Mouse (Mus musculus) layer of hippocampus, adult 11-12 months (tissue): ENCODE measurements around the gene Vwa5b1.
A peak's percentile ranks its signal among the peaks of the same experiment; 100 is the strongest.

Source experiments
- DNase-seq: peaks from one replicate; pipeline ENCODE4 v3.0.0; 2022; ENCODE audit warnings: low spot score

Vwa5b1 gene

DNA sequence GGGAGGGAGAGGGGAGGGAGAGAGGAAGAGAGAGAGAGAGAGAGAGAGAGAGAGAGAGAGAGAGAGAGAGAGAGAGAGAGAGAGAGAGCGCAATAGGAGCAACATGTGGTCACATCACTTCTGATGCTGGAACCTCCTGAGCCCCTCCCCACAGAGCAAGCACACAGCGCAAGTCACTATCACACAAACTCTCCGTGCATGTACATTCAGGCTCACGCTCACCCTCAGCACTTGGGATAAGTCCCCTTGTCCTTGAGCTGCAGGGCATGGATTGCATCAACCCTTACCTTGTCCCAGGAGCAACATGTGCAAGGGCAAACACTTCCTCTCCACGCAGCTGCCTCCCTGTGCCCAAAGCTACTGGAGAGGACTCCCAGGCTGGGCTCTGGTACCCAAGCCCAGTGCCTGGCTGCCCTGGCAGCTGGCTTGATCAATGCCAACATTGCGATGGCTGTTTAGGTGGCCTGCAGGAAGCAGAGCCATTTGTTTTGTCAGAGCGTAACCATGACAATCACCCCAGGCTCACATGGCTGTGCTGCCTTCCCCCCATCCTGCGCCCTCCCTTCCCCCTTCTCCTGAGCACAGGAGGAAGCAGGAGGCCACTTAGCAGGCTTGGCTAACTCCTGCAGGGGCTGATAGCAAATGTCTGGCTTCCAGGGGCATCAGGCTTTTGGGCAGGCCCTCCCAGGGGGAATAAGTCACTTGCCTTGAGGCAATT, at the start of gene Vwa5b1:
Vwa5b1 (minus strand) TSS at position 457 of the 718 bp plus-strand sequence.
- DNase-seq = no peak

DNA sequence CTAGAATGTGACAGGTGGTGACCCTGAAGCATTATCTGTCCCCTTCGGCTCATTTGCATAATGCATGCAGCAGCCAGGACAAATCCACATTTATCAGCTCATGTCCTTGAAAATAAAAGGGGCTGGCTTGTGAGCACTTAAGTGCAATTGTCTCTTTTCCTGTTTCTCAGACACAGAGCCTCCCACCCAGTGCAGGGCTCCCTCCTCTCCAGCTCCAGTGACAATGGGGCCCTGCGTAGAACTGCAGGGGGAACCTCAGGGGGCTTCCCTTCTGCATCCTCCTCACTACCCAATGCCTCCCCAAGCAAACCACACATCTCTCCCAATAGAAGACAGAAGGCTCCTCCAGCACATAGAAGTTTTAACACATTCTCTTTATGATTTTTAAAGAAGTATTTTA, 47.1 kb upstream of the Vwa5b1 start:
- no peak for DNase-seq

DNA sequence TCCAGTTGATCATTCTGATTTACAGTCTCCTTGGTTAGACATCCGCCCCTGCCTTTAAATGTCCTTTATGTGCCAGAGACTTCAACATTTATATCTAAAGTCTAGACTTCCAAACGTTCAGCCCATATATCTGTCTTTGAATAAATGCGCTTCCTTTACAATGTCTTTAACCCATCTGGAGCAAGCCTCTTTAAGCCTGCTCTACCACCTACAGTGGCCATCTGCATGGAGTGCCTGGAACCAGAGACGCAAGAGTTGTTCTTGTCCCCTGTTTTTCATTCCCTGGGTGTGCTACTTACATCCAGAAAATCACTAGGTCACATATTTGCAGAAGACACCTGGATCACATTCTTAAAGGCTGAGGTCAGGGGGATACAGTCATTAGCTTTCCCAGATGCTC, 44.4 kb upstream of the Vwa5b1 start:
- DNase-seq = no peak

DNA sequence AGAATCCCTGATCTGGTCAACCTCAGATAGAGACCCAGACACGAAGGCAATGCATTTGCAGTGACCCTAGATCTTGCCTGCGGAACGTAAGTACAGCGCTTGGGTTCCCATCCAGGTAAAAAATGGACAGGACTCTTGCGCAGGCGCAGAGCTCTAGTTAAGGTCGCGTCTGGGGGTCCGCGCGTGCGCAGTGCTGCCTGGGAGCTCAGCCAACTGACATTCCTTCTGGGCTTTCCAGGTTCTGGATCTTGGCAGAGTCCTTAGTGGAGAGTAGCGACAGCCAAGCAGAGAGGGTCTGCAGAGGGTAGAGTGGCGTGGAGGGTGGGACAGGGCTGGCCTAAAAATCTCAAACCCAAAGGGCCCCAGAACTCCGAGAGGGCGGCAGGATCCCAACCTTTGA, 41.9 kb upstream of the Vwa5b1 start:
- peak; percentile 66 for DNase-seq

DNA sequence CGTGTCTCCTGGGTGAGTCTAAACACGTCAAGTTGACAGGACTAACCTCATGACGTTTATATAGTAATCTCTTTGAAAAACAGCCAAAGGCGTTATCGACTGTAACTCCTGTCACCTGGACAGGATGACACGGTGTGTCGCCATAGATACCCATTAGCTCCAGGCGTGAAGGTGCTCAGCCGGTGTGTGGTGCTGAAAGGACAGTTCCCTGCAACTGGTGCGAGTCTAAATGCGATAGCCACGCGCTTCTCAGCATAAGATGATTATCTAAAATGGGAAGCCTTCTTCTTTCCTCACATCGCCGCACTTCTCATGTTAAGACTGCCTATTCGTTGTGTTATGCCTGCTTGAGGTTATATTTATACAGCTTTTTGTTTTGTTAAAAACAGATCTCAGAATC, 40.8 kb upstream of the Vwa5b1 start:
- DNase-seq = no peak

DNA sequence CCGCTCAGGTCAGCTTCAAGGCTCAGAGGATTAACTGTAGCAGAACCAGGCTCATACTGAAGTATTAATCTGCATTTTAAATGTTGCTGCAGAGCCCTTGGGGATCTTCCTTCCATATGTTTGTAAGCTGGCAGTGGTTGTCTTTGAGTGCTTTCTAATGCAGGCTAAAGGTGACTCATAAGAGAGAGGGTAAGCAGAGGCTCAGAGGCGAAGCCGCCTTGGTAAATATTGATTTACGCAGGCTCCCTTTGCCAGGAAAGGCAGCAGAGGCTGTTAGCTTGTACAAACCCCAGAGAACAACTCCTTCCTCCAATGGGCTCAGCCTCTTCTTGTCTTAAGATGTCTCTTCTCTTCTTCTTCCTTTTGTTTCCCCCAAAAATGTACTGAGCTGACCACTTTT, 36.5 kb upstream of the Vwa5b1 start:
- DNase-seq = no peak

DNA sequence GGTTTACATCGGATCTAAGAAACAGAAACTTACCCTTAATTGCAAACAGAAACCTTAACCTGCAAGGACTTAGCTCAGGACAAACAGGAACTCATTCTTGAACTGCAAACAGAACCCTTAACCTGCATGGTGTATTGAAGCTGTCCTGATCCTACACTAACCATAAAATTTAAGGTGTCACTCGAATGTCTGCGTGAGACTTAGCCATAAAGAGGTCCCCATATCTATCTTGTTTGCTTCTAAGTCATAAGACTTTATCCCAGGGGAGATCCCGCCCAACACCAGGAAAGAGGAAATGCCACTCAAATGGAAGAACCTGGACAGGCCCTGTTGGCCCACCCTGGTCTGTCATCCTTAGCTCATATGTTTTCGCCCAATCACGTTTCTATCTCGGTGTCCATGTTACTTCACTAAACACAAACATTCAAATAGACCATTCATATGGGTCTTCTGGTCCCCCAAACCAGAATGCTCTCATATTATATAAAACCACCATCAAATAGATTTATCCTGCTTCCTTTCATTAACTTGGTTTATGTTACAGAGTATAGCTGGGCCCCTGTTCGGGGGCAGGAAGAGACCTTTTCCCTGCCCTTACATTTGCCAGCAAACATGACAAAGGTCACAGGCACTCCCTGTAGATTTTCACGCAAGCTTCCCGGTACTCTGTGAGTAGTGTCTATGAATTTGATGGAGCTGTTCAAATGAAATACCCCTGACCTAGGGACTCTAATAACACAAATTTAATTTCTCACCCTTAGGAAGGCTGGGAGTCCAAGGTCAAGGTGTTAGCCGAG, 34.6 kb upstream of the Vwa5b1 start:
- DNase-seq = no peak

DNA sequence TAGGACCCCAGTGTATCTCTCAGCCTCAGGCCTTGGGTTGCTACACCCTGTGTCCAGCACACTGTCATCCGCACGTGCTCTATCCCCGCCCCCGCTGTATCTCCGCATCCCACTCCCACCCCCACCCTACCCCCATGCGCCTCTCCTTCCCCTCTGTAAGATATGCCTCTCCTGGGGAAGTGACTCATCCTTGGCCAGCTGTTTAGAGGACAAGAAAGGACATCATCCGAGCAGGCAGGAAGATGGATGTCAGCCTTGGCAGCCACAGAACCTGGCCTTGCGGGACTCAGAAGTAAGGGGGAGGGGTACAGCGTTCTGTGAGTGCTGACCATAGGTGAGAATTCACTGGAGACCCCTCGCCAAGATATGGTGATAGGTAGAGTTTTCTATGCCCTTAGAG, 30.8 kb upstream of the Vwa5b1 start:
- DNase-seq = no peak

DNA sequence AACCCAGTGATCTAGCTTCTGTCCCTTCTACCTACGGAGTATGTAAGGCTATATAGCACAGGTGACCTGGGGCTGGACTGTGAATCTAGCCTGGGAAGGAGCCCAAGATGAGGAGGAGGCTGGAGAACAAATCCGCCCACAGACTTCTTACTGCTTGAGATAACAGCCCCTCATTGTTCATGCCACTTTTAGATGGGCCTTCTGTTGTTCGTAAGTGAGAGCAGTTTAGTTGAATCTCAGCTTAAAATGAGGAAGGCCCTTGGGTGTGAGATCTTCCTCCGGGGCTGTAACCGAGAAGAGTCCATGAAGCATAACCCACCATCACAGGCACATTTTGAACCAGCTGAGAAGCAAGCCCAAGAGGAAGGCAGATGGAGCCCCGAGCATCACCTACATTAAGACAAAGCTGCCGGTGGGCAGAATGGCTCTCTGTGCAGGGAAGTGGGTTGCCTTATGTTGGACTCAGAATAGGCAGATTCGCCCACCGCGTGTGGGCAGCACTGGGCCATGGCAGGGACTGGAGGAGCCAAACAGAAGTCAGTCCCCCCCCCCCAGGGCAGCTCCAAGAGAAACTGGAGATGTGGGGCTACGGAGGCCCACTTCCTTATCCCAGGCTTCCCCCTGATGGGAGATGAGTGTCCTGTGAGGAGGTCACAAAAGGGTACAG, 24.4 kb upstream of the Vwa5b1 start:
- DNase-seq = no peak

DNA sequence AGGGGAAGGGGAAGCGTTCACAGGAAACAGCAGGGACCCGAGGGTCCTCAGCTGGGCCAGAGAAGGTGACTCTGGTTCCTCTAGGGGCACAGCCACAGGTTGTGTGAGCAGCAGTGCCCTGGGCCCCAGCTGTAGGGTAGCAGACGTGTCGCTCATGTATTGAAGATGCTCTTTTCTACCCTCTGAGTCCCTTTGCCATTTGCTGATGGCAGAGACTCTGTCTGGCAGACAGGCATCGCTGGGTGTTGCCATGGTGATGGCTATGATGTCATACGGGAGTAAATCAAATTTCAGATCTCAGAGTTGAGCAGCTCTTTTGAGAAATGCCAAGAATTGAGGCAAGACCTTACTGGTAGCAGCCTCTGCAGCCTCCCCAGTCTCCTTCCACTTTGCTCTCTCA, 17.4 kb upstream of the Vwa5b1 start:
- no peak for DNase-seq

DNA sequence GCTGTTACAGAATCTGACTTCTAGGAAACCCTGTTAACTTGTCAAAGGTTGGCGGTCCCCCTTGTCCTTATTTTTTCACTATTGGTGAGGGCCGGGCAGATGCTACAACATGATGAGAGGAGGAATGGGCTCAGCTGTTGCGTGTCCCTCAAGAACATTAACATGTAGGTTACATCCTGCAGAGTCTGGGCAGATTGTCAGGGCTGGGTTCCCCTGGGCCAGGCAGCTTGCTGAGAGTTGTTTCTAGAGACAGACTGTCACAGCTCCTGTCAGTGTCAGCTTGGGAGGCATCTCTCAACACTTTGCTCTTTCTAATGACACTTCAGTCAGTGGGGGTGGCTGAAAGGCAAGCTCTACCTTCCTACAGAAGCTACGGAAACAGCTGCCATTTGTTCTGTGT, 16.2 kb upstream of the Vwa5b1 start:
- no peak for DNase-seq

DNA sequence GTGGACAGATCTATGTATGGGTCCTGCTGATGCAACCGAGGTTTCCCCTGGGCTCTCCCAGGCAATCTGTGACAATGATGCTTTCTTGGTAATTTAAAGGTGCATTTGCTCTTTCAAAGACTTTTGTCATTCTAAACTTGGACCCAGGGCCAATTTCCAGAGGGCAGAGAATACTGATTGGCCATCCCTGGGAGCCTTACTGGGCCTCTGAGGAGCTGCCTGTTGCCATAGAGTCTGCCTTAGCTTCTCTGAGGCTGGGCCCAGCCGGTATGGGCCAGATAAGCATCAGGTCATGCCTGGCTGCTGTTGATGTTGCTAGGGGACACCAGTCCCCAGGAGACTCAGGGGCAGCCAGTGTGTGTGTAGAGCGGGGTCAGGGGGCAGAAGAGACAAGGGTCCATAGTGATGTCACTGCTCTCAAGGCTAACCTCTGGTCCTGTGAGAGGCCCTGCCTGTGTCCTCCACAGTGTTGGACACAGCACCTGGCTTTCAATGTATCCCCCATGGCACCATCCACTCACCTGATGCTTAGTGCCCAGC, 12.5 kb upstream of the Vwa5b1 start:
- DNase-seq = no peak

DNA sequence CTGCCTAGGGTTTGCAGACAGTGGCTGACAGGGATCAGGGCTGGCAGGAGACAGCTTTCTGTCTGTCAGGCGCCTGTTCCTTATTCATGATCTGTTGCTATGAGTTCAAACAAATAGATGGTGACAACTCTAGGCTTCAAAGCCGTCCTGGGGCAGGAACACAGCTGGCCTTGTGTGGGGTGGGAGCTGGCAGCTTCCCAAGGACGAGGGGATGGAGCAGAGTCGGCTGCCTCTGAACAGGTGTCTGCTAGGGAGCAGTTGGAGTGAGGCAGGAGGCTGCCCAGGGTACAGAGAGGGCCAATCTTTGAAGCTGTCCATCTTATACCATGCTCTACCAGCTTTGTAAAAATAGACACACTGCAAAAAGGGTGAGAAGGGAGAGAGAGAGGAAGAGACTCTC, 6.6 kb upstream of the Vwa5b1 start:
- no peak for DNase-seq

DNA sequence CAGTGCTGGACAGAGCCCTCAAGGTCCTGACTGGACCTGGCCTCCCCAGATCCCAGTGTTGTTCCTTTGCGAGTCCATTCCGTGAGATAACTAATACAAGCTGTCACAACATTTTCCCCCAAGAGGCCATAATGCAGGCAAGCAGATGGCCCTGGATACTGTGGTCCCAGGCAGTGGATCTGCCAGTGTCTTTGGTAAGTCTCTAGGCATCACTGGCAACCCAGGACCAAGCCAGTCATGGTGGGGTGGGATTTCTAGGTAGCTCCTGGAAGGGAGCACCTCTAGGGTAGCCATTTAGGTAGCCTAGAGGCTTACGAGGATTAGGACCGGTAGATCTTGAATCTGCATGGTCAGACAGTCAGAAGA, 445 bp upstream of the Vwa5b1 start:
- no peak for DNase-seq

DNA sequence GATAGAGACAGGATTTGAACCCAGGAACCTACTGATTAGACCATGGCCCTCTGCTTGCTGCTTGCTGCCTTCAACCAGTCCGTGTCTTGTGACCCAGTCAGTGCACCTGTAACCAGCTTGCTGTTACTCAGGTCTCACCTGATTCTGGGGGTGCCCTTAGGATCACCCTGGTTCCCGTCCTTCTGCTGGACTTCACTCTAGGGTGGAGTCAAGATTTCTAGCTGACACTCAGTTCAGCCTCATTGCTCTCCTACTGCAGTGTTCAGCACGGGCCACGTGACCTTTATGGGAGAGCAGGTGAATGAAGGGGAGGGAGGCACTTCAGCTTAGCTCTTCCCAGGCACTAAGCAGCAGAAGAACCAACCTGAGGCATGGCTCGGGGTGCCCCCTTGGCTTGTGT, 7.4 kb downstream of the Vwa5b1 start:
- DNase-seq = no peak

DNA sequence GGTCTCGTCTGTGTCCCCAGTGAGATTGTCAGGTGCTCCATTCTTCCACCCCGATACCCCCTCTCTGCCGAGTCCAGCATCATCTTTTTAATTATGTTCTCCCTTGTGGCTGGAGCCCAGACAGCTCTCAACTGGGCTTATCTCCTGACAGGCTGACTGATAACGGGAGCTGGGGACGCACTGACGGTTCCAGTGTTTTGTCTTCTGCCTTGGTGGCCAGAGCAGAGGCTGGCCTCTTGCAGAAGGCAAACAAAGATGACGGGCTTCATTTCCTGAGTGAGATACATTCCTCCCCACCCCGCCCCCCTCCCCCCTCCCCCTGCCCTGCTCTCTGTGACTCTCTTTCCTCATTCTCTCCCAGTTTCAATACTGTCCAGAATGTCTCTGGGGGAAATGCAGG, 21.2 kb downstream of the Vwa5b1 start:
- DNase-seq = no peak

DNA sequence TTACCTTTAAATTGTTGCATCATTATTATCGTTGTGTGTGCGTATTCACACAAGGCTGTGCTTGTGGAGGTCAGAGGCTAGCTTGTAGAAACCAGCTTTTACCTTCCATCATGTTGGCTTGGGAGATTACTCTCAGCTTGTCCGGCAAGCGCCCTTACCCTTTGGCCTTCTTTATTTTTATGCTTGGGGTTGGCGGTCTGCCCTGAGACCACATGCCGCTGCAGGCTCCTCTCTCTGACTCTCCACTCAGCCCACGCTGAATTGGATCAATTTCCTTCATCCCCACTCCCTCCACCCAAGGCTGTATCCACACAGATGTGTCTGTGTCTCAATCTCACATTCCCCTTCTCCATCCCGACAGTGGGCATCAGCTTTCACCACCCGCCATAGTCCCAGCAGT, 33.8 kb downstream of the Vwa5b1 start:
- no peak for DNase-seq

DNA sequence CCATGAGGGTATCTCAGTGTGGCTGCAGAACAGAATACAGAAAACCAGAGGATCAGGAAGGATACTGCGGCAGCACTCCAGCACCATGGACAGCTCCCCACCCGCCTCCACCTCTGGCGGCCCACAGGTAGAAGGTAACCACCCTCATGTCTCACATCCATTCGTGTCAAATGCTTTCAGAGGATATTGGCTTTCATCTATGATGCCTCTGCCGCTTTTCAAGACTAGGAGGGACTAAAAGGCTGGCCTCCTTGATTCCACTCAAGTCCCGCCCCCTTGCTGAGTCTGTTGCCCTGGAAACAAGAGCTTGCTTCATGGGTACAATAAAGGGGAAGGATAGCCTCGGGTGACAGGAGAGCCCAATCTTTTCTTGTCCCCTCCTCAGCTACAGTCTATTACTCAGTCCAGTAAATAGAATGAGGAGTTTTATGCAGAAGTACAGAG, 37.8 kb downstream of the Vwa5b1 start:
- no peak for DNase-seq

DNA sequence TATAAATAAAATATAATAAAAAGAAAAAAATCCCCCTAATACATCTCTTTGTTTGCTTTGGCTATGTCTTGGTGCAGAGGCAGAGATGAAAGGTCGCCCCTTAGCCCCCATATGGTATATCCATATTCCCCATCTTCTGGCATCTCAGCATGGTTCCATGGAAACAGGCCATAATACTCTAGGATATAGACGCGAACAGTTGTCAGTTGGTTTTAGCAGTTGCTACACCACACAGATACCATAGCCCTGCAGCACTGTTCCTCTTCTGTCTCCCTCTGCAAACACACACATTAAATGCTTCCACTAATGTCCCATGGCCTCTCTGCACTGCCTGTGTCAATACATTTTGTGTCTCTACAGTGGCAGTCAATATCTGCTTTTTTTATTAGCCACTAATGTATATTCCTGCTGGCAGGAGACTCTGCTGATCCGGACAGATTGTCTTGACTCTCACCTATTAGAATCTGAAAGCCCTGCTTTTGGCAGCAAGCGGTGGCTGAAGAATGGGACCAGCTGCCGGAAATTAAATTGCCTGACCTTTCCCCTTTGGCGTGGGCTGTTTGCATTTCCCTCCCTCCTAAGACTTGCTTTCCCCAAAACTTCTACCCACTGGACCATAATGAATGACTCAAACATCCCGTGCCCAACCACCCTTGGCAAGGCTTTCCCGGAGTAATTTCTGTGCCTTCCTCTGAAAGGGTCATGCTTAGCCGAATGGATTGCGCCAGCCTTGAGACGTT, 39.1 kb downstream of the Vwa5b1 start:
- no peak for DNase-seq

DNA sequence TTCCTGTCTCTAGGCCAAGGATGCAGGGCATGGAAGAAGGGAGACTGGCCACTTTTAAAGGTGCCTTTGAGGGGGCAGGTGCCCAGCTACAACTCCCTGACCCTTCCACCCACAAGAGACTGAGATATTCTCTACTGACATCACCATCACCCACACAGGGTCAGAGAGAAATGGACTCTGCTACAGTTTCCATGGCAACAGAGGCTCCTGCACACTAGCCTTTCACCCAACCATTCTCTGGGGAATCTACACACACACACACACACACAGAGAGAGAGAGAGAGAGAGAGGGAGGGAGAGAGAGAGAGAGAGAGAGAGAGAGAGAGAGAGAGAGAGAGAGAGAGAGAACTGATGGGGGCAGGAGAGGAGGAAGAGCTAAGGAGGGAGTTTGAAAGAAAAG, 50.7 kb downstream of the Vwa5b1 start:
- no peak for DNase-seq

DNA sequence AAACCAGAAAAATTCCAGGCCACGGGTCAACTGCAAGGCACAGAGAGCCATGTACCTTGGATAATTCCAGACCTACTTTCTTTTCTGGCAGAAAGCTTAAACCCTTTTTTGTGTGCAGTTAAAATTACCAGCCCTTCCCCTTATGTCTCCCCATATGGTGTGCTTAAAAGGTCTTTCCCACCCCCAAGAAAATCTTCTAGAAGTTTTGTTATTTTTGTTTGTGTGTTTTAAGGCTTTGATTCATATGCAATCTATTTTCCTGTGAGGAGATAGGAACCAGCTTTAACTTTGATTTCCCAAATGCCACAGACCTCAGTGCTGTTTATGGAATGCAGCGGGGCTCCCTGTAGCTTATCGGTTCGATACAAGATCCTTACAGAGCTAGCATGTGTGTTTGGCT, 53.2 kb downstream of the Vwa5b1 start:
- no peak for DNase-seq

DNA sequence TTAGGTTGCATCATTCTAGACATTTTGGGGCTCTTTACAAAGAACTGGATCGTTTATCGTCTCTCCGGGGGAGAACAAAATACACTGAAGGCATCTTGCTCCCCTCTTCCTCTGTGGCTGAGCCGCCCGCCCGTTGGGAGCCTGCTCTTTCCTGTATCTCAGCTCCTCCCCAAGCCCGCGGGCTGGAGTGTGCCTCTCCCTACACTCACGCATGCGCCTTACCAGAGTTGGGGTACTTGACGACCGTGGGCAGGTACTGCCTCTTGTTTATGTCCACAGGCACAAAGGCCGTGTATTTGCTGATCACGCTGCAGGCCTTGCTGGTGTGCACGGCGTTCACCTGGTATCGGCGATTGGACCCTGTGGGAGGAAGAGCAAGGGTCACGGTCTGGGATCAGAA, 57.3 kb downstream of the Vwa5b1 start:
- DNase-seq = no peak
